Mouse (Mus musculus): ENCODE data around the gene Fcgr1. TPM values are rescaled to one million over a fixed set of nuclear protein-coding genes. Genes with fewer than 3 reads are reported as not detected.

The Fcgr1 gene
- 0.65 TPM for polyA plus RNA-seq (2014; fragmentation: Illumina TruSeq; extraction: RNeasy Lipid Tissue Mini Kit (QIAGEN cat#74804); ENCODE audit: low read depth, low replicate concordance)

DNA sequence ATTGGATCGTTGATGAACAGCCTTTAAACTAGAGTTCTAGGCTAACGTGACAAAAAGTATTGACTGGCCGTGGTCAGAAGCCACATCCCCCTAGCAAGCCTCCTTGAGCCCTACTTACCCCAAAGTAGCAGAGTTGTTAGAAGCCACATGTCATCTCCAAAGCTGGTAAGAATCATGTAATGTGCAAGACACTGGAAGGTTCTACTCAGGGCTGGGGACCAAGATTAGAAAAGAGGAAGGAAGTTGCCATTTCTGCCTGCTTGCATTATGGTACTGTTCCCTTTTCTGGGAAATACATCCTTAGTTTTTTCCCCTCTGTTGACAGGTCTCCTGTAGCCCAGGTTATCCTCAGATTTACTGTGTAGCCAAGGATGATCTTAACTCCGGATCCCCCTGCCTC lies at the start of gene Fcgr1:
Gene Fcgr1 (minus strand): TSS at position 183 of the 400 bp plus-strand sequence.

GRCm38 (mm10) chr3:96269511-96270474 lies 24.0 kb downstream of the Fcgr1 start, which contains the start of gene Hist2h2bb:
TSS of gene Hist2h2bb (plus strand) at chr3:96269752.

DNA sequence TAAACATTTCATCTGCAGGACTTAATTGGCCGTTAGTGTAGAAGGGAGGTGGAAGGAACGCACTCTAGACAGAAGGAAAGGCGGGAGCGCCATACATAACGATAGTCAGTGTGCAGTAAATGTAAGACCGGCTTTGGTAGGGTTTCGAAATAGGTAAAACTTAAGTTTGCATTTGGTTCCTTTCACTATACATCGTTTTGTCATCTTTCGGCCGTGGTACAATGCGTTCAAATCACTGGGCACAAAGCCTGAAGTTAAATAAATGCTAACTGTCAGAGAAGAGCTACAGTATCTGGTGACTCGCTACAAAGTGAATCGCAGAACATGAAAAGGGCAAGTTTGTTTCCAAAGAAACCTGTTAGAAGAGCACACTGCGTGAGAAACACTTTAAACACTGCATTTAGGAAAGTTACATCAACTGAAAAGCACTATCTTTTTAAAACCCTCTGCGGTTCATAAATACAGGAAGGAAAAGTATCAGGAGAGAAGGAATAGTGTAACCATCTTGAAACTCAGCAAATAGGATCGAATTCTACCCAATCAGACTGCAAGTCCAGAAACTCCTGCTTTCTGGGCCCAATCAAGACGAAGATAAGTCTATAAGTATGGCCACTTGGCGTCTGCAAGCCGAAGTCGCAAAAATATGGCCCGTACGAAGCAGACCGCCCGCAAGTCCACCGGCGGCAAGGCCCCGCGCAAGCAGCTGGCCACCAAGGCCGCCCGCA lies 25.6 kb downstream of the Fcgr1 start, which contains the start of gene Hist2h3b:
Gene Hist2h3b (plus strand): TSS at position 604 of the 725 bp plus-strand sequence.

DNA sequence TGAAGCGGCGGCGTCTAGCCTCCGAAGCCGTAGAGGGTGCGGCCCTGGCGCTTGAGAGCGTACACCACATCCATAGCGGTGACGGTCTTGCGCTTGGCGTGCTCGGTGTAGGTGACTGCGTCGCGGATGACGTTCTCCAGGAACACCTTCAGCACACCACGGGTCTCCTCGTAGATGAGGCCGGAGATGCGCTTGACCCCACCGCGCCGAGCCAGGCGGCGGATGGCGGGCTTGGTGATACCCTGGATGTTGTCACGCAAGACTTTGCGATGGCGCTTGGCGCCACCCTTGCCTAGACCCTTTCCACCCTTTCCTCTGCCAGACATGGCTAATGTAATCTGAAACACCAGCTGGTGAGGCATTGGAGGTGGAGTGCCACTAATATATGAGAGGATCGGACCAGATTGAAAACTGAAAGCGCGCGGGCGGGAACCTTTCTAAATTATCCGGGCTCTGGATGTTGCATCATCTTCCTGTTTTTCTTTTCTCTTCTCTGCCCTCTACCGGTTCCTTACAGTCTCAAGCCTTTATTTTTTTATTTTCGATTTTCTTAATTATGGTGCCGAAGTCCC lies 30.7 kb downstream of the Fcgr1 start, which contains the start of gene Hist2h4:
Gene Hist2h4 (minus strand): TSS at position 333 of the 572 bp plus-strand sequence.

DNA sequence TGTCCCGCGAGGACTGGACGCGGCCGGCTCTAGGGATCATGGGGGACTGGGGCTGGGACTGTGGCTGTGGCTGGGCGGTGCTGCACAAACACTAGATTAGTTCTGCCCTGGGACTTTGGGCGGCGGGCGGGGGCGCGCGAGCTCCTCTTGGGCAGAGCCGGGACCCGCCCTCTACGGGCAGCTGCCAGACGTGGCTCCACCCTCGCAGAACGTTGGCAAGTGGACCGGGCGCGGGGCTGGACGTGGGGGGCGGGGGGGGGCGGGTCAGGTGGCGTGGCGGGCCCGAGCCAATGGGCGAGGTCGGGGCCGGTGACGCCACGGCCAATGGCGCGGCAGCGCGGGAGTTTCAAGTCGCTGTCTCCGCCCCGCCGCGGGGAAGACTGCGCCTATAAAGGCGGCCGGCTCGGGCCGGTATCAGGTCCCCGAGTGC lies 47.3 kb downstream of the Fcgr1 start, which contains the start of gene Hist2h3c1:
Gene Hist2h3c1 (plus strand): TSS at position 259 of the 430 bp plus-strand sequence.

GRCm38 (mm10) chr3:96245003-96245886 lies 48.5 kb downstream of the Fcgr1 start, which contains the start of gene Hist2h2aa1:
TSS of gene Hist2h2aa1 (plus strand) at chr3:96245497.

GRCm38 (mm10) chr3:96239949-96240798 lies 53.6 kb downstream of the Fcgr1 start, which contains the start of gene Hist2h2aa2:
TSS of gene Hist2h2aa2 (minus strand) at chr3:96240276.

GRCm38 (mm10) chr3:96238954-96239793 lies 54.6 kb downstream of the Fcgr1 start, which contains the start of gene Hist2h3c2:
TSS of gene Hist2h3c2 (minus strand) at chr3:96239127.

Other genes starting within 250 kb of the Fcgr1 start
- 54.3 TPM for gene Vps45, start 235.5 kb downstream of the Fcgr1 start, polyA plus RNA-seq (2014; fragmentation: Illumina TruSeq; extraction: RNeasy Lipid Tissue Mini Kit (QIAGEN cat#74804); ENCODE audit: low read depth, low replicate concordance)
- 22.0 TPM for gene Otud7b, start 189.4 kb downstream of the Fcgr1 start, polyA plus RNA-seq (2014; fragmentation: Illumina TruSeq; extraction: RNeasy Lipid Tissue Mini Kit (QIAGEN cat#74804); ENCODE audit: low read depth, low replicate concordance)
- gene Mtmr11, start 132.0 kb downstream of the Fcgr1 start, polyA plus RNA-seq (2014; fragmentation: Illumina TruSeq; extraction: RNeasy Lipid Tissue Mini Kit (QIAGEN cat#74804); ENCODE audit: low read depth, low replicate concordance) = 21.7 TPM
- gene Sf3b4, start 121.6 kb downstream of the Fcgr1 start, polyA plus RNA-seq (2014; fragmentation: Illumina TruSeq; extraction: RNeasy Lipid Tissue Mini Kit (QIAGEN cat#74804); ENCODE audit: low read depth, low replicate concordance) = 9.6 TPM
- 5.4 TPM for gene Sv2a, start 112.8 kb downstream of the Fcgr1 start, polyA plus RNA-seq (2014; fragmentation: Illumina TruSeq; extraction: RNeasy Lipid Tissue Mini Kit (QIAGEN cat#74804); ENCODE audit: low read depth, low replicate concordance)
- gene Bola1, start 74.3 kb downstream of the Fcgr1 start, polyA plus RNA-seq (2014; fragmentation: Illumina TruSeq; extraction: RNeasy Lipid Tissue Mini Kit (QIAGEN cat#74804); ENCODE audit: low read depth, low replicate concordance) = 5.1 TPM
- gene Hist2h2ab, start 74.1 kb downstream of the Fcgr1 start, polyA plus RNA-seq (2014; fragmentation: Illumina TruSeq; extraction: RNeasy Lipid Tissue Mini Kit (QIAGEN cat#74804); ENCODE audit: low read depth, low replicate concordance) = not detected
- not detected for gene Hist2h2ac, start 73.1 kb downstream of the Fcgr1 start, polyA plus RNA-seq (2014; fragmentation: Illumina TruSeq; extraction: RNeasy Lipid Tissue Mini Kit (QIAGEN cat#74804); ENCODE audit: low read depth, low replicate concordance)
- gene Hist2h2be, start 72.8 kb downstream of the Fcgr1 start, polyA plus RNA-seq (2014; fragmentation: Illumina TruSeq; extraction: RNeasy Lipid Tissue Mini Kit (QIAGEN cat#74804); ENCODE audit: low read depth, low replicate concordance) = 15.0 TPM
- gene Hist2h3c2, start 54.8 kb downstream of the Fcgr1 start, polyA plus RNA-seq (2014; fragmentation: Illumina TruSeq; extraction: RNeasy Lipid Tissue Mini Kit (QIAGEN cat#74804); ENCODE audit: low read depth, low replicate concordance) = 2.3 TPM
- not detected for gene Hist2h2aa2, start 53.7 kb downstream of the Fcgr1 start, polyA plus RNA-seq (2014; fragmentation: Illumina TruSeq; extraction: RNeasy Lipid Tissue Mini Kit (QIAGEN cat#74804); ENCODE audit: low read depth, low replicate concordance)
- gene Hist2h2aa1, start 48.5 kb downstream of the Fcgr1 start, polyA plus RNA-seq (2014; fragmentation: Illumina TruSeq; extraction: RNeasy Lipid Tissue Mini Kit (QIAGEN cat#74804); ENCODE audit: low read depth, low replicate concordance) = not detected
- gene Hist2h3c1, start 47.3 kb downstream of the Fcgr1 start, polyA plus RNA-seq (2014; fragmentation: Illumina TruSeq; extraction: RNeasy Lipid Tissue Mini Kit (QIAGEN cat#74804); ENCODE audit: low read depth, low replicate concordance) = 24.4 TPM
- gene Hist2h4, start 30.7 kb downstream of the Fcgr1 start, polyA plus RNA-seq (2014; fragmentation: Illumina TruSeq; extraction: RNeasy Lipid Tissue Mini Kit (QIAGEN cat#74804); ENCODE audit: low read depth, low replicate concordance) = 0.28 TPM
- not detected for gene Hist2h3b, start 25.3 kb downstream of the Fcgr1 start, polyA plus RNA-seq (2014; fragmentation: Illumina TruSeq; extraction: RNeasy Lipid Tissue Mini Kit (QIAGEN cat#74804); ENCODE audit: low read depth, low replicate concordance)
- gene Hist2h2bb, start 24.2 kb downstream of the Fcgr1 start, polyA plus RNA-seq (2014; fragmentation: Illumina TruSeq; extraction: RNeasy Lipid Tissue Mini Kit (QIAGEN cat#74804); ENCODE audit: low read depth, low replicate concordance) = not detected
- not detected for gene BC107364, start 158.3 kb upstream of the Fcgr1 start, polyA plus RNA-seq (2014; fragmentation: Illumina TruSeq; extraction: RNeasy Lipid Tissue Mini Kit (QIAGEN cat#74804); ENCODE audit: low read depth, low replicate concordance)
- not detected for gene Hfe2, start 231.2 kb upstream of the Fcgr1 start, polyA plus RNA-seq (2014; fragmentation: Illumina TruSeq; extraction: RNeasy Lipid Tissue Mini Kit (QIAGEN cat#74804); ENCODE audit: low read depth, low replicate concordance)

All from kidney, adult 10 weeks (tissue).